Mouse (Mus musculus) lung, postnatal 0 days (tissue): ENCODE measurements at regions not wholly inside any gene's neighbourhood (a gene's known extent, or its start where the extent isn't known, plus 50 kb on each side); places are given as distances from the start of the nearest gene placed in this dataset.
A peak's percentile ranks its signal among the peaks of the same experiment; 100 is the strongest.

Experiments
- CTCF ChIP-seq: IDR thresholded peaks from 2 replicates; pipeline ENCODE4 v1.5.1; 2016; ENCODE audit warnings: antibody characterized with exemption, mild to moderate bottlenecking
- EP300 ChIP-seq: IDR thresholded peaks from 2 replicates; pipeline ENCODE4 v1.6.1; 2016; ENCODE audit warnings: antibody characterized with exemption, mild to moderate bottlenecking, control low read depth

GRCm38 (mm10) chr7:37893885-37894284 lies 120.4 kb upstream of the Zfp536 start:
- TF ChIP-seq CTCF (peak; percentile 60), EP300 (no peak)
